Mouse (Mus musculus) kidney, postnatal 4 days (tissue): Measurements from ENCODE around the gene Smim26.

Experiments
- DNase-seq, 2 experiments: peaks; one replicate each; pipeline ENCODE4 v3.0.0; 2021; ENCODE audit warnings: mixed read lengths in 2 of 2

The Smim26 gene

DNA sequence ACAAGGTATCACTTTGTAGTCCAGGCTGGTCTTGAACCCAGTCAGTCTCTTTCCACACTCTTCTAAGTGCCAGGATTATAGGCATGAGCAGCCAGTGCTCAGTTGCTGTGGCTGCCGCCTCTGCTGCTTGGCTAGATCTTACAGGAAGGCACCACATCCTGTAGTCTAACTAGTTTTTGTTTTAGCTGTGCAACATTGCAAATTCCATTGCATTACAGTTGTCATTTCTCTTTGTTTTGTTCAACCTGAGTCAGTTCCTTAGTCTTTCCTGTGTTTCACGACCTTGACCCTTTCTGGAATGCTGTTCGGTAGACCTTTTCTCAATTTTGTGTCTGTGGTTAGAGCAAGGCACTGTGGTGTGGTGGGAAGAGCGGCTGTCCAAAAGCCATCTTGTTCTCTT lies 43.4 kb downstream of the Smim26 start:
- no peak for DNase-seq

DNA sequence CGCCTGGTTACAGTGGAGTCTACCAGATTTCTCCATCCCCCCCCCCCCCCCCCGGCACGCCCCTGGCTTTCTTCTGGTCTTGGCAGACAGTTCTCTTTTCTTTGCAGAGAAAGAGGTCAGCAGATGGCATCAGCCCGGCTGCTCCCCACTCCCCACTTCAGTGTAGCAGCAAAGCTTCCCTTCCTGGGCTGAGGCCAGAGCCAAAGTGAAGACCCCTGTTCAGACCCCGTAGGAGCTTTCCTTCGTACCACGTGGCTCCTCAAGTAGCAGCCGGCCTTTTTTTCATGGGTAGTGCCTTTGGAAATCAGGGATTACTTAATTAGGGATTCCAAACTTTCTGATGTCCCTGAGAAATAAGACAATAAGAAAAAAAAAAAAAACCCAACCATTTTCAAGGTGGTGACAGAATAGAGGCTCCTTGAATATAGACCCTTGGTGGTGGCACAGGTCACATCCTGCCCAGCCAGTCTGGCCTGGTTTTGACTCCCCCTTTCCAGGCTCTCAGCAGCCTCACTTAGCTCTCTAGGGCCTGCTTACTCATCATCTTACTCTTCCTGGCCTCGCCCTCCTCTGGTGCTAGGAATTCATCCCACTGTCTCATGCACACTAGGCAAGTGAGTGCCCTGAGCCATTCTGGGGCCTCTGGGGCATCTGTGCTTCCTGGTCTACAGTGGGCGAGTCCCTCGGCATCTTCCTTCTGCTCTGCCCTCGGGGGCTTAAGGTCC lies 44.0 kb downstream of the Smim26 start:
- no peak for DNase-seq

DNA sequence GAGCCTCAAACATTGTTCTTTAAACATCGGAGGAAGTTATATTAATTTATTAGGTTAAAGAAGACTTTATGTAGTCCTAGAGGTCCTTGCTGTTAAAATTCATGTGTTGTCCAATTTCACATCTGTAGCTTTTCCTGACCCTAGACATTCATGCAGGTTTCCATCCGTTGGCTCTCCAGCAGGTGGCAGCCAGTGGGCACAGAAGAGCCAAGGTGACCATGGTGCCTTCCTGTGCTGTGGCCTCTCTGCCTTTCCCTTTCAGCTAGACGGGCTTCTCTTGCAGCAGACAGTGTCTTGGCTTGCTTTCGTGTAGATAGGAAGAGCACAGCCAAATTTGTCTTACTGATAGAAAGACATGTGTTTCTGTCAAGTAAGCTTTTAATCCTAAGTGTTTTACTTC lies 44.9 kb downstream of the Smim26 start:
- DNase-seq: peak; percentile 61 to 69

DNA sequence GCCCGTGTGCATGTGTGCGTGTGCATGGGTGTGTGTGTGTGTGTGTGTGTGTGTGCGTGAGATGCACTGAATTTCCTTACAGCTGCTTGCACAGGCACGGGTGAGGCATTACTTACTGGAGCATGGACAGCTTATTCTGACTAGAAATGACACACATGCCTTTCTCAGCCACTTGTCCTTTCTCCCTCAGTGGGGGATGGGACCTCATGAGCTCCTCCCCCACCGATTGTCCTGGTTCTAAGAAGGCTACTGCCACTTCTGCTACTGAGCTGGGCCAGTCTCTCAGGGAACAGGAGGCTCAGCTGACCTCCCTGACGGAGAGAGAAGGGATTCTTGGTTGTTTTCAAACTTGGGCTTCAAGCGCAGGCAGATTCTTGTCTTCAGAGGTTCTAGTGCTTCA lies 46.2 kb downstream of the Smim26 start:
- DNase-seq: no peak

DNA sequence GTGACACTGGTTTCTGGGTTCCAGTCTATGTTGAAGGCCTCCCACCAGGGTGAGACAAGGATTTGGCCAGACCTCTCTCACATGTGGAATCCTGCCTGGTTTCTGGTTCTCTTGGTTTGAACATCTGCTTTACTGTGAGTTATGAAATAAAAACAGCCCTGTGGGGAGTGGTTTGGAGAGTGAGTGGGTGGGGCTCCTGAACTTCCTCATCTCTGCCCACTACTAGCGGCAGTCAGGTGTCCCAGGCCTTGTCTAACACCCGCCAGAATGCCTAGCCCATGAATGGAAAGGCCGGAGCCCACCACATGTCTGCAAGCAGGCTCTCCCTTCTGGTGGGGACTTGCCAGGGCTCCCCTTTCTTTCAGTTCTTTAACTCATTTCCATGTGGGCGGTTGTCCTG lies 48.1 kb downstream of the Smim26 start:
- DNase-seq: no peak
